Comparison of ENCODE assay signal across 12 mouse cellular contexts in genomic region chr7:45076501-45076900, GRCm38 (mm10).
"Had no signal": no experiment of that assay in that cellular context is flagged by ENCODE, and none has a peak within 500 bp of the region (broad histone marks: within the 10 kb centered on the region; RNA-seq: fewer than 3 reads in every experiment).

No protein-coding gene starts in this region.

- H3K9ac ChIP-seq: kidney, embryonic 15.5 days; limb, embryonic 13.5 days; liver, embryonic 14.5 days; stomach, embryonic 15.5 days had no signal

- H3K4me3 ChIP-seq: kidney, embryonic 15.5 days; limb, embryonic 13.5 days; midbrain, embryonic 10.5 days; neural tube, embryonic 12.5 days; stomach, embryonic 15.5 days had no signal

- H3K9me3 ChIP-seq: kidney, embryonic 15.5 days; midbrain, embryonic 10.5 days; neural tube, embryonic 12.5 days; stomach, embryonic 15.5 days had no signal

- H3K27me3 ChIP-seq: kidney, embryonic 15.5 days; limb, embryonic 13.5 days; neural tube, embryonic 12.5 days; stomach, embryonic 15.5 days had no signal

- DNase-seq: kidney, postnatal 14 days; left cerebral cortex, postnatal 4 days; lung, adult 18-20 months; midbrain, embryonic 14.5 days; right cerebral cortex, postnatal 14 days; thymus, postnatal 4 days had no signal

- H3K27ac ChIP-seq: kidney, embryonic 15.5 days; limb, embryonic 13.5 days; liver, embryonic 14.5 days; midbrain, embryonic 10.5 days; neural tube, embryonic 12.5 days; stomach, embryonic 15.5 days had no signal

- H3K4me1 ChIP-seq: limb, embryonic 13.5 days; midbrain, embryonic 10.5 days; neural tube, embryonic 12.5 days had no signal
